9 mouse cellular contexts compared by ENCODE assay signal in genomic region chr2:106691753-106692363, GRCm38 (mm10). TPM values are rescaled to one million over a fixed set of nuclear protein-coding genes. Genes with fewer than 3 reads are reported as not detected.
DNase-seq lines count a peak whose midpoint lies in the region; ATAC-seq lines count a peak whose summit lies in the region.
"Had no signal": no experiment of that assay in that cellular context is flagged by ENCODE, and none has a peak within 500 bp of the region (broad histone marks: within the 10 kb centered on the region; RNA-seq: fewer than 3 reads in every experiment).

No protein-coding gene starts in this region.

- H3K4me2 ChIP-seq in kidney, embryonic 14.5 days (replicated peaks; ENCODE audit: low read depth, low read length), result peak overlapping the region; percentile 99
- peak overlapping the region; percentile 95 for H3K4me2 ChIP-seq in embryonic facial prominence, embryonic 14.5 days (ENCODE audit: low read depth, low read length)
- peak overlapping the region; percentile 87 for H3K4me2 ChIP-seq in forebrain, embryonic 15.5 days (replicated peaks)
- peak overlapping the region; percentile 79 for H3K4me2 ChIP-seq in midbrain, embryonic 12.5 days (replicated peaks)

- WGBS in kidney, embryonic 14.5 days, result 11% methylated on average over 6 of the region's 6 CpGs
- WGBS in embryonic facial prominence, embryonic 14.5 days, result 6% methylated on average over 6 of the region's 6 CpGs
- 5% methylated on average over 6 of the region's 6 CpGs for WGBS in forebrain, embryonic 15.5 days
- WGBS in midbrain, embryonic 12.5 days, result 3% methylated on average over 6 of the region's 6 CpGs

- peaks cover 9% of the 10 kb centered on the region; the same call in 1 of the 2 replicates for H3K27me3 ChIP-seq in kidney, embryonic 14.5 days (ENCODE audit: control insufficient read depth, insufficient read depth, low read length)
- H3K27me3 ChIP-seq in embryonic facial prominence, embryonic 14.5 days (replicated peaks; ENCODE audit: control insufficient read depth, insufficient read depth, low read length), result 0 out of 2 replicates have a peak, but pooled peaks cover 3% of the 10 kb centered on the region
- no peaks in the 10 kb centered on the region for H3K27me3 ChIP-seq in forebrain, embryonic 15.5 days
- H3K27me3 ChIP-seq in midbrain, embryonic 12.5 days, result 0 out of 2 replicates have a peak, but pooled peaks cover 4% of the 10 kb centered on the region

- no peaks in the 10 kb centered on the region for H3K36me3 ChIP-seq in kidney, embryonic 14.5 days (ENCODE audit: control insufficient read depth, insufficient read depth, low read length)
- H3K36me3 ChIP-seq in embryonic facial prominence, embryonic 14.5 days (ENCODE audit: control insufficient read depth, insufficient read depth, low read length), result no peaks in the 10 kb centered on the region
- H3K36me3 ChIP-seq in forebrain, embryonic 15.5 days, result no peaks in the 10 kb centered on the region
- H3K36me3 ChIP-seq in midbrain, embryonic 12.5 days, result no peaks in the 10 kb centered on the region

- DNase-seq in kidney, postnatal 4 days, result no peak
- DNase-seq in embryonic facial prominence, embryonic 14.5 days (ENCODE audit: low spot score), result no peak
- no peak for DNase-seq in layer of hippocampus, postnatal 10 days (ENCODE audit: low spot score in 2 of 2)
- no peak for DNase-seq in natural killer cell, adult 2 months (ENCODE audit: low spot score in 2 of 2)
- DNase-seq in liver, result no peak
- DNase-seq: cerebellum, adult 9-11 months had no signal

- no peak overlapping the region for H3K27ac ChIP-seq in kidney, embryonic 14.5 days (ENCODE audit: low read depth, low read length)
- H3K27ac ChIP-seq in embryonic facial prominence, embryonic 14.5 days (replicated peaks; ENCODE audit: low read depth, low read length), result no peak overlapping the region
- H3K27ac ChIP-seq in forebrain, embryonic 15.5 days (replicated peaks), result peak overlapping the region; percentile 100
- peak overlapping the region; percentile 39 for H3K27ac ChIP-seq in midbrain, embryonic 12.5 days (replicated peaks)

- ATAC-seq in kidney, embryonic 14.5 days (ENCODE audit: low FRiP score, low TSS enrichment), result no peak
- ATAC-seq in embryonic facial prominence, embryonic 14.5 days (ENCODE audit: low read depth), result no peak
- ATAC-seq in forebrain, embryonic 15.5 days (replicated peaks), result no peak
- no peak for ATAC-seq in midbrain, embryonic 12.5 days (ENCODE audit: low FRiP score, low read depth)

- no peak overlapping the region for H3K4me3 ChIP-seq in kidney, embryonic 14.5 days (ENCODE audit: low read length)
- H3K4me3 ChIP-seq in embryonic facial prominence, embryonic 14.5 days (ENCODE audit: low read depth, low read length), result no peak overlapping the region
- H3K4me3 ChIP-seq in forebrain, embryonic 15.5 days, result peak overlapping the region; percentile 92; the same call in 1 of the 2 replicates
- H3K4me3 ChIP-seq in midbrain, embryonic 12.5 days, result no peak overlapping the region

- H3K4me1 ChIP-seq in kidney, embryonic 14.5 days (ENCODE audit: control insufficient read depth, insufficient read depth, low read length), result peaks cover 9% of the 10 kb centered on the region
- H3K4me1 ChIP-seq in embryonic facial prominence, embryonic 14.5 days (ENCODE audit: control insufficient read depth, insufficient read depth, low read length), result peaks cover 6% of the 10 kb centered on the region
- peaks cover 29% of the 10 kb centered on the region for H3K4me1 ChIP-seq in forebrain, embryonic 15.5 days
- peaks cover 27% of the 10 kb centered on the region for H3K4me1 ChIP-seq in midbrain, embryonic 12.5 days

- H3K9ac ChIP-seq in kidney, embryonic 14.5 days (ENCODE audit: low read depth, low read length), result no peak overlapping the region
- no peak overlapping the region for H3K9ac ChIP-seq in embryonic facial prominence, embryonic 14.5 days (ENCODE audit: low read depth, low read length)
- H3K9ac ChIP-seq in forebrain, embryonic 15.5 days (replicated peaks), result 0 out of 2 replicates have a peak overlapping the region, but pooled peaks have one; percentile 2
- H3K9ac ChIP-seq in midbrain, embryonic 12.5 days (replicated peaks), result no peak overlapping the region

- no peaks in the 10 kb centered on the region for H3K9me3 ChIP-seq in kidney, embryonic 14.5 days (ENCODE audit: control insufficient read depth, low read length)
- H3K9me3 ChIP-seq in embryonic facial prominence, embryonic 14.5 days (ENCODE audit: control insufficient read depth, low read length), result no peaks in the 10 kb centered on the region
- no peaks in the 10 kb centered on the region for H3K9me3 ChIP-seq in forebrain, embryonic 15.5 days
- H3K9me3 ChIP-seq in midbrain, embryonic 12.5 days, result no peaks in the 10 kb centered on the region

RNA-seq across cellular contexts. Expression of gene Mpped2, which starts 1.2 kb away (rescaled TPM):
- polyA plus RNA-seq in kidney, embryonic 14.5 days (2014; fragmentation: Nextera tagmentation; extraction: Ambion mirVana), result 29.5 and 36.7 TPM in 2 replicates
- 52.5 and 63.5 TPM in 2 replicates for polyA plus RNA-seq in embryonic facial prominence, embryonic 14.5 days (2014; fragmentation: Nextera tagmentation; extraction: Ambion mirVana)
- polyA plus RNA-seq in forebrain, embryonic 15.5 days (2015; fragmentation: Nextera tagmentation; extraction: Ambion mirVana), result 212 and 221 TPM in 2 replicates
- 95.4 and 112 TPM in 2 replicates for polyA plus RNA-seq in midbrain, embryonic 12.5 days (2016; fragmentation: Nextera tagmentation; extraction: Ambion mirVana)
- total RNA-seq in layer of hippocampus, postnatal 10 days (2021), result 10 to 100 TPM; 40.8 to 46.8 TPM

Comparison
In these comparisons a context has a peak if more than half of its experiments do, and no peak if none do; other contexts are left out.
1. H3K27ac ChIP-seq: peak in forebrain, embryonic 15.5 days (single experiment) and midbrain, embryonic 12.5 days (single experiment); none in kidney, embryonic 14.5 days (single experiment) and embryonic facial prominence, embryonic 14.5 days (single experiment).
2. Peak in every context shown above with its lines, with median percentiles within 50 percentile points of each other: H3K4me2 ChIP-seq.